Mouse (Mus musculus): ENCODE results near the gene Xylt1.

Gene Xylt1

DNA sequence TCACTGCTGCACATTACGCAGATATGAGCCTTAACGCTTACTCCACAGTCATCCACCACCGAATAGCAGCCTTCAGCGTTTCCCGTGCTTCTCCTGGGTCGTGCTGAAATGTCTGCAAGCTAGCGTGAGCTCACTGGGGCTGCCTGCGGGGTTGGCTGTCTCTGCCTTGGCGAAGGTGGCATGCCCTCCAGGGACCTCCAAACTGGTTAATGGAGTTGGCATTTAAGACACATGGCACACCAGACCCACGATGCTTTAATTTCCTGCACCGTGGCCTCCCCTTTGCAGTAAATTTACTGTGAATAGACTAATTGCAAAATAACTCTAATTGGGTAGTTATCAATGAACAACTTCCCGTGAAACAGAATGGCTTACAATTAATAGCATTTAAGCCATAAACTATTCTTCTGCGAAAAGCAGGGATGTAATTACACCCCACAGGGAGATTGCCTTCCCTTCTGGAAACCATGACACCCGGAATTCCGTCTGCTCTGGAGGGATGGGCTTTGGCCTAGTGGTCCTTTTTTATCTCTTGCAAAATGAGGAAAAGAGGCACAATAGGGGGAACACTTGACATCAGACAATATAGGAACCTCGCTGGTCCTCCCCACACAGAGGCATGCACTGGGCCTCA lies 170.3 kb downstream of the Xylt1 start:
- DNase-seq (ENCODE audit: extremely low spot score, low read depth, low spot score) = no peak

DNA sequence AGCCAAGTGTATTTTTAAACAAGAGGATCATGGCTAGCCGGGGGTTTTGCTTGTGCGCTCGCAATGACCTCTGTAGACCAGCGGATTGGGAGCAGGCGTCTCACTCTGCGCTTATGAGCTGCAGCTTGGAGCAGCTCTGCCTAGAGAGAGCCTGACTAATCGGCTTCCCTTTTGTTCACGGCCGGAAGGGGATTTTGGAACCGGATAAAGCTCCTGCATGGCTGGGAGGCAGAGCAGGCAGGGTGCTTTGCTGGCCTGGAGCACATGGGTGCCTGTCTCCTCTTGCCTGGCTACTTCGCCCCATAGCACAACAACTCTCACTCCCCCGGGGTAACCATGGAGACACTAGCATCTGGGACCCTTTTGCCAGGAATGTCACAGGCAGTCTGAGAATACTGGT lies 172.4 kb downstream of the Xylt1 start:
- DNase-seq (ENCODE audit: extremely low spot score, low read depth, low spot score) = no peak

DNA sequence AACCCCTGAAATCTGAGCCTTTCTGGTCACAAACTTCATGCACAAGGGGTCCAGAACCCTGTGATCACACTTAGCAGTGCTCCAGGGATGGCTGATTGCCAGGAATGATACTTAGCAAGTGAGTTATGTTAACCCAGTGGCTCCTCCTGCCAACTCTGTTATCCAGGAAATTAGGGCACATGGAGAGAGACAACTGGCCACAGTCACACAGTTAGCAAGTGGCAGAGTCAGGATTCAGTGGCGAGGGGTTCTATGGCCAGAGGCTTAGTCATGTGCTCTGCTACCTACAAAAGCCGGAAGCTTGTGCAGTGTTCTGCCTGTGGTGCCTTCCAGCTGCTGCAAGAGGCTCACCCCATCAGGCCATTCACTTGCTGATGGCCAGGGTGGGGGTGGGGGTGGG lies 175.0 kb downstream of the Xylt1 start:
- no peak for DNase-seq (ENCODE audit: extremely low spot score, low read depth, low spot score)

DNA sequence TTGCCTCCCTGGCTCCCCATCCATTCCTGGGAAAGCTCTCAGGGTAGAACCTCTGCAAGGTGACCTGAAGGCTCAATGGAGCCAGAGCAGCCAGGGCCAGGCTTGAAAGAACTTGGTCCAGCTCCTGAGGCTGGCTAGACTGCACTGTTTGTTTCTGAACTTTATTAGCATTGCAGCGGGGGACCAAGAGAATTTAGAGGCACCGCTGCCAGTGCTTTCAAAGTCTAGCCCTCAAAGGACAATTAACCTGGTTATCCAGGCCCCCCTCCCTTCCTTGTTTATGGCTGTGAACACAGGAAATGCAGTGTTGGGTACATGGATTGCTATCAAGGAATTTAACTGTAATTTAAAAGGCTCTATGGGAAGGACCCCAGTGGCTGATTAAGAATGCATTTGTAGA lies 177.4 kb downstream of the Xylt1 start:
- no peak for DNase-seq (ENCODE audit: extremely low spot score, low read depth, low spot score)

DNA sequence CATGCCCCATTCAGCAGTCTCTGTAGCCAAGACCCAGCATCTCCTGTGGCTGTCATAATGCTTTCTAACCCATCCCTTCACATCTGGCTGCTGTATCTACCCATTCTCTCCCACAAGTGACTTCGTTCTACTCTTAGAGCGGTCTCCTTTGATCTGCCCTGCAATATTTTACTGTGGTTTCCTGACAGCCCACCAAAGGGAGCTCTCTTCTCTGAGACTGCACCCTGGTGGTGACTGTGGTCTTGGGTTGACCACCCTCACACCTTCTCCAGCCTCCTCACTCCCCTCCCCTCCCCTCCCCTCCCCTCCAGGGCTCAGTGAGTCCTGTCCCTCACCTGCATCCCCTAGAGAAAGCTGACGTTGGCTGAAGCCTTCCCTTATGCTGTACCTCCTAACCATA lies 178.3 kb downstream of the Xylt1 start:
- DNase-seq (ENCODE audit: extremely low spot score, low read depth, low spot score) = no peak

DNA sequence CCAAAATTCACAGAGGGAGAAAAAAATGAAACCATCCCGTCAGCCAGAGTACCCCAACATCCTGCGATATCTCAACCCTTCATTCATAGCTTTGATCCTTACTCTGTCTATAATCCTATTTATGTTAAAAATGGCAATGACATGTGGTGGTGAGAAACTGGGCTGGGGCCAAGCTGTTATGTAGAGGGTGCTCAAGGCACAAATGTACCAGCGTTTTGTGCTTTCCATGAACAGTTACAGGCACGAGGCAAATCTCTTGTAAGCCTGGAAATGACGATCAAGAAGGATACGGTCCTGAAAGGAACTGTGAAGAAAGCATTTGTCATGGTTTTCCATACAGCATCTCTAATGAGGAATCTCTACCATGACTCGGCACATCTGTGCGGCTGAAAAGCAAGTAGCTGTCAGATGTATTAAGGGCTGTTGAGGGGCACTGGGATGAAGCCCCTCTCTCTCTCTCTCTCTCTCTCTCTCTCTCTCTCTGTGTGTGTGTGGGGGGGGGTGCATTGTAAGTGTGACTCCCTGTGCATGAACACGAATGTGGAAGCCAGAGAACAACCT lies 183.2 kb downstream of the Xylt1 start:
- DNase-seq (ENCODE audit: extremely low spot score, low read depth, low spot score) = no peak

DNA sequence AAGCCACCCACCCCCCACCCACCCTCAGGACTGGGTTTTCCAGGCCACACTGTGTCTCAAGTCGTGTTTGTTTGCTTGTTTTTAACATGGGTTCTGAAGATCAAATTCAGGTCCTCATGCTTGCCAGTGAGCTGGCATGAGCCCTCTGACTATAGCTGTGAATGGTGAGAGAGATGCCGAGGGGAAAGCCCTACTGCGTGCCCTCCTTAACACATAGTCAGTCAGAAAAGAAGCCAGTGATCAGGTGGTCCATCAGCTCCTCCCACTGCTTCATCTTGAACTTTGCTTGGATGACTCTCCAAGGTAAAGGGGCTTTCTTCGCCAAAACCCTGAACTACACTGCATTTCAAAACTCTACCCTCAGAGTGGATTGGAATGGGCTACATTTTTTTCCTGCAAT lies 183.8 kb downstream of the Xylt1 start:
- DNase-seq (ENCODE audit: extremely low spot score, low read depth, low spot score) = no peak

DNA sequence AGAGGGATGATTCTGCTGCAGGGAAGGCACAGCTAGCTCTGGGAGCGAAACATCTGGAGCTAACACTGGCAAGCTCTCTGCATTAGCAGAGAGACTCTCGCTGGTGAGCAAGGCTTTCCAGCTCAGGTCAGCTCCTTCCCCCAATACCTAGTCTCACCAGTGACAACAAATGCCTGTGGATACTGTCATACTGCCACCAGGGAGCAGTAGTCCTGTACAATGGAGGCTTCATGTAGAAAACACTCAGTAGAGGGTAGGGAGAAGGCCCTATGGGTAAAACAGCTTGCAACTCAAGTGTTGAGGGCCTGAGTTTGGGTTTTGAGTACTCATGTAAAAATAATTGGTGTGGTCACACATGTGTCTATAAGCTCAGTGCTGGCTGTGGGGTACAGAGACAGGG lies 185.3 kb downstream of the Xylt1 start:
- DNase-seq (ENCODE audit: extremely low spot score, low read depth, low spot score) = no peak

DNA sequence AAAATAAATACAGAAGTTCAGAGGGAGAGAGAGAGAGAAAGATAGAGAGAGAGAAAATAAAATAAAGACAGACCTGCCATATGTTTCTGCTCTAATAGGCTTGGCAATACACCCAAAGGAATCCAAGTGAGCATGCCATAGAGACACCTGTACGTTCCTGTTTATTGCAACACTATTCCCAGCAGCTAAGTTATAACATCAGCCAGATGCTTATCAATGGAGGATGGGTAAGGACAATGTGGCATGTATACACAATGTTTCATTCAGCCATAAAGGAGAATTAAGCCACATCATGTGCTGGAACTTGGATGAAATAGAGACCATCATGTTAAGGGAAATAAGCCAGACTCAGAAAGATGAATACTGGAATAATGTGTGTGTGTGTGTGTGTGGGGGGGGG lies 186.1 kb downstream of the Xylt1 start:
- DNase-seq (ENCODE audit: extremely low spot score, low read depth, low spot score) = no peak

DNA sequence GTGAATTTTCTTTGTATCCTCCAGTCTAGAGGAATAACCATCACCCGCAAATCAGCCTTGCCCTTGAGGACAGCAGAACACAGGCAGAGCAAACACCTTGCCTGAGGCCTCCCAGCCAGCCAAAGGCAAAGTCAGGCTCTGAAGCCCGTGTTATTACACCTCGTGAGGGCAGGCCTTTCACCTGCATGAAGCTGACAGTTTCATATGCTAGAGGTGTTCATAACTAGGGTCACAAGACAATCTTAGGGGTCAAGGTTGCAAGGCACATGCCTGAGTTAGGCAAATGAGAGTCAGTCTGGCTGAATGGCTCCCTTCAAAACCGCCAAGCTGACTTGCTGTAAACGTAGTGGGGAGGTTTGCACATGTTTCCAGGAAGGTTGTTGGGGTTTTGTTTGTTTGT lies 186.5 kb downstream of the Xylt1 start:
- DNase-seq (ENCODE audit: extremely low spot score, low read depth, low spot score) = no peak

DNA sequence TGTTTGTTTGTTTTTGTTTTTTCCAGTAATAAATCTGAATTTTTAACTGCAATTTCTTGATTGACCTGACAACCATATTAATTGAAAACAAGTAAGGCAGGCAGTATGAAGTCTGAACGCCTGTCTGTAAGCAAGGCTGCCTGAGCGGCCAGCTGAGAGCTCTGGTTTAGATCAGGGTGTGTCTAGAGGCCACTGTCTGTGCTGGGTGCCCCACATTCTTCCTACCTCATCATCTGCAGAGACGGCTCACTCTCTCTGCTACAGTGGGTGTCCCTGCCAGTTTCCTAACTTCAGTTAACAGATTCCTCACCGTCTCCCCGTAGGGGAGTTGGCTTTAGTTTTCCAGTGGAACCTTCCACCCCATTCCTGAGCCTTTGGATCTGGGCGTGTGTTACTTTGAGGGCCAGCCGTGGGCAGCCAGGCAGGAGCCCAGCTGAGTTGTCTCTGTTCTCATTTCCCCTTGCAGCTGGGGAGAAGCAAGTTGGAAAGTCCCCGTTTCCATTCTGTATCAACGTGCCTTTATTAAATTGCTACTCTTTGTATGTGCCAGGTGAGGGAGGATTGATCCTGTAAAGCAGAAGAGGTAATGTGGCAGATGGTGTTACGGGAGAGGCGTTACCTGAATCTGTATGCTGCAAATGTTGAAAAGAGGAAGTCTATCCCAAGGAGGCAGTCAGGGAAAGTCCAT lies 187.0 kb downstream of the Xylt1 start:
- DNase-seq (ENCODE audit: extremely low spot score, low read depth, low spot score) = no peak

DNA sequence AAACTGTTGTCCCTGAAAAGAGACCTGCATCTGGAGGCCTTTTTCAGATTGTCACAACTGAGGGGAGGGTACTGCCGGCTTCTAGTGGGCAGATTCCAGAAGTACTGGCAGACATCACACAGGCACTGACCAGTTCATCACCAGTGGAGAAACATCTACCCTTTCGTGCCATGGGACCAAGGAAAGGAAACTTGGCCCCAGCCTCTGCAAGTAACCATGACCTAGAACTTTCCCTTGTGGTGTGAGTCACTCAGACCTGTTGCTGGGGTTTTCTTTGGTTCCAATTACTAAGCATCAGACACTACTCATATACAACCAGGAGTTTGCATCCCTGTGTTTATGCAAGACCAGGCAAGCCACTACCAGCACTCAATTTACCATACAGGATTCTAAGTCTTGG lies 190.4 kb downstream of the Xylt1 start:
- DNase-seq (ENCODE audit: extremely low spot score, low read depth, low spot score) = no peak

DNA sequence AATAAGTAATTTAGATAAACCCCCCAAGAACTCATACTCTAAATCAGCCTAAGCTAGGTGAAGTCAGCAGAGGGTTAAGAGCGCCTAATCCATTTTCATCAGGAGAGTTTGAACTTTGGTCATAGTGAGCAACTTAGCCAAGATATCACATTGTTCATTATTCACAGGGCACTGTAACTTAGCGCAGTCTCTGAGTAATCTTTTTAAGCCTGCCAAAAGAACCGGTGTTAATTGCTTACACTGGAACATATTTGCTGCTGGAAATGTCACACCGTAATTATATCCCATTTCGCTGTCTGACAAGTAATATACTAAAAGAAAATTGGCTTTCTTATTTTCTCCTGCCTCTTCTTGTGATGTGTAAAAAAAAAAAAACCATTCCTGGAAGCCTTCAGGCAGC lies 190.9 kb downstream of the Xylt1 start:
- DNase-seq (ENCODE audit: extremely low spot score, low read depth, low spot score) = no peak

DNA sequence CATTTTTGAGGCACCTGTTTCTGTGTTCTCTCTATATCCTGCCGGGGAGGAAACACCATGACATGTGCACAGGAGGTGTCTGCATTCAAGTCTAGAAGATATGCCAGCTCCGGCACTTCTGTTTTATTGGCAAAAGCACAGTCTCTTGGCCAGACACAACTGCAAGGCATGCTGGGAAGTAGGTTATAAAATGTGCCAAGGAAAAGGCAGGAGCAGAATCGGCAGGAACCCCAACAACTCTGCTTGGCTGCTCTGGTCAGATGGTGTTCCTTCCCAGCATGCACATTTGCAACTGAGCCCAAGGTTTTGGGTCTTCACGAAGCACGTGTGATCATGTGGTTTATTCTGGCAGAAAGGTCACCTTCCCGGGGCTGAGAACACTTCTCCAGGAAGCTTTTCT lies 192.4 kb downstream of the Xylt1 start:
- no peak for DNase-seq (ENCODE audit: extremely low spot score, low read depth, low spot score)

DNA sequence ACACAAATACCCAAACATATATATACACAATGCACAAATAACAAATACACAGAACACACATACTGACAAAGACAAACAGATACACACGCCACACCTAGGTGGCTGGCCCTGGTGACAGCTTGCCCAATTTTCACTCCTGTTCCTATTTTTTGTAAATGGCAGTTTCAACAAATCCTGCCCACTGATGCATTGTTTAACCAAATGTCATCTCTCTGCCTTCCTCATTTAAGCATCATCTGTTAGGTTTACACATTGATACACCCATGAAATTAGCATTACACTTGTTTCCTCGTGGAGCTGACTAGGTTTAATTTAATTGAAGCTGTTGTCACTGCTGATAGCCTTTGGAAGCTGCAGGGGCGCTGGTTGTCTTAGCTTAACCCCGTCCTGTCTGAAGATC lies 194.6 kb downstream of the Xylt1 start:
- DNase-seq (ENCODE audit: extremely low spot score, low read depth, low spot score) = no peak

DNA sequence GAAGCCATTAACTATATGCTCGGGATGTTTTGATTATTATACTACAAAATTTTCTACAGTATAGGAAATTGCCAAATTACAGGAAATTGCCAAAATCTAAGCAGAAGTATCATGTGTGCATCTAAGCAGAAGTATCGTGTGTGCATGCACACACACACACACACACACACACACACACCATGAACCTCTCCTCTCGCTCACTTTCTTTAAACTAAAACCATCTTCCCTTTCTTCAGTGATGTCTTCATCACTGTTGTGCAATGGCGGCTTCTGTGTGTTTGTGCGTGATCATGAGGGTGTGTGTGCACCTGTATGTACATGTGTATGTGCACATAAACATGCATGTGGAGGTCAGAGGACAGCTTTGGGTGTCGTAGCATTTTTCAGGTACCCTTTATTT lies 196.3 kb downstream of the Xylt1 start:
- DNase-seq (ENCODE audit: extremely low spot score, low read depth, low spot score) = no peak

DNA sequence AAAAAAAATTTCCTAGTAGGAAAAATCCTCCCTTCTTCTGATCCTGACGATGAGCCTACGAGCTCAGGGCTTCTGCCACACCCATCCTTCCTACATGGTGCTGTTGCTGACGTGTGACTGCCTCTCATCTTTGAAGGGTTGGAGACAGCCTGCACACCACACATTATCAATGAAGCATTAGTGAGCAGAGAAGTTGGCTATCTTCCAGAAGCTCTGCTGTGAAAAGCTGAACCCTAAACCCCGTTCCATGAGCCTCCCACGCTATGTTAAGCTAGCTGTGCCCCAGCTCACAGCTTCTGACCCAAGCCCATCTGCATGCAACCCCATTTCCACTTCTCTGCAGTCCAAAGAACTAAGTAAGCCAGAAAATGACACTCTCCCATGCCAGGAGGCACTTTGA lies 204.4 kb downstream of the Xylt1 start:
- no peak for DNase-seq (ENCODE audit: extremely low spot score, low read depth, low spot score)

DNA sequence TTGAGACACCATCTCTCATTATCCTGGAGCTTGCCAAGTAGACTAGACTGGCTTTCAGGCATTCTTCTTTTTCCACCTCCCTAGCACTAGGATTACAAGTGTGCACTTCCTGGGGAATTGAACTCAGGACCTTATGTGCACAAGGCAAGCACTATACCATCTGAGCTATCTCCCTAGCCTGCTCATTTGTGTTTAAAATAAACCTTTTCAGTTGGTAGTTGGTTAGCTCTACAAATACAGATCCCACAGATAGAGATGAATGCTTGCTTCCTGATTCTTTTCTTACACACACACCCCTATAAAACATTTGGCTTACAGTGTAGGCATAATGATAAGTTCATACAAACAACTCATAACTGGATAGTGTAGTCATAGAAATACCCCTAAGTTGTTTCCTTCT lies 206.0 kb downstream of the Xylt1 start:
- no peak for DNase-seq (ENCODE audit: extremely low spot score, low read depth, low spot score)

DNA sequence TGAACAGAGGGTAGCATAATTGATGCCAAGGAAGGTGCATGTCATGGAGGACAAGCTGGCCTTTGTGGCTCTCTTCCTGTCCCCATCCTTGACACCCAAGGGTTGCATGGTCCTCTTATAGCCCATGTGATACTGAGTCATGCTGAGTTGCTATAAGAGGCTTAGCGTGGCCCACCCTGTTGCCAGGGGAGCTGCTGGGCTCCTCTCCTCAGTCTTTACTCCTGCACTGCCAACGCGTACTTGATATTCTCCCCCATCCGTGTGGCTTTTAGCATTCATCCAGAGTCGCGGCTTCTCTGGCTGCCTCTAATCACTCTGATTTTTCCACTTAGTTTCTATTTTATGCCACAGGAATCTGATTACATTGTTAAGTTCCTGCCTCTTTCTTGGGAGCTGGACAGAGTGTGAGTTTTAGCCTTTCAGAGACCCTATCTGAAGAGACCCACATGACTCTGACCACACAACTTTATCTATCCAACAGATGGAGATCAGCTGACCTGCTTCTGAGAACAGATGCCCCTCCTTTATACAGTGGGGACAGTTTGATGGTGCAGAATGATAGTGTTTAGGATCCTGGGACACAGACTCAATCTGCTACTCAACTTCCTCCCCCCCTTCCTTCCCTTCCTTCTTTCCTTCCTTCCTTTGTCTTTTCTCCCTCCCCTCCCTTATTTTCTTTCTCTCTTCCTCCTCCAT lies 206.6 kb downstream of the Xylt1 start:
- no peak for DNase-seq (ENCODE audit: extremely low spot score, low read depth, low spot score)

DNA sequence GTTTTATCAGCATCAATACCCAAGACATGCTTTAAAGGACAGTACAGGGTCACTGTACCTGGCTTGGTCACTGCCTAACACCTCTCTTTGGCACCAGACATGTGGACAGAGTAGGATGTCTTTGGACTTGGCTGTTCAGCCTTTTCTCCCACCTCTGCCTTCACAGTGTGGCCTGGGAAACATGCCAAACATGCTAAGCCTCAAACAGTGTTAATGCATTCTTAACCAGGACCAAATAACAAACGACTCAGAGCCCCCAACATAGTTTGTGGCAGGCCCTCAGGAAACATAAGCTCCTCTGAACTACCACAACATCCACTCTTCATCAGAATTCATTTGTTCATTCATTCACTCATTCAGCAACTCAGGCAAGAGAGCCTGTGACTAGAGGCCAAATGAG lies 207.6 kb downstream of the Xylt1 start:
- DNase-seq (ENCODE audit: extremely low spot score, low read depth, low spot score) = no peak

DNA sequence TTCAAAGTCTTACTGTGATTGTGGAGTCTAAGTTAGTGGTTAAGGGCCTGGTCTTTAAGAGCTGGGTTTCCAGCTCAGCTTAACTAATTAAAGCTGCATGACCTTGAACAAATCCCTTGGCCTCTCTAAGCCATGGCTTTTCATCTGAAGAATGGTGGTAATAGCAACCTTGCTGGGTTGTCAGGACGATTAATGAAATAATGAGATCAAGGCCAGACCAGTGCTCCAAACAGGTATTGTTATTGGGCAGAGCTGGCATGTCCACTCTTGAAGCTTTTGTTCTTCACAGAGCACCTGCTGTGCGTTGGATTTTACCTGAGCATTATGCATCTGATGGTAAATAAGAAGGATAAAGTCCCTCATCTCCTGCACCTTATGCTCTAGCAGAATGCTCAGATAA lies 208.6 kb downstream of the Xylt1 start:
- DNase-seq (ENCODE audit: extremely low spot score, low read depth, low spot score) = no peak

DNA sequence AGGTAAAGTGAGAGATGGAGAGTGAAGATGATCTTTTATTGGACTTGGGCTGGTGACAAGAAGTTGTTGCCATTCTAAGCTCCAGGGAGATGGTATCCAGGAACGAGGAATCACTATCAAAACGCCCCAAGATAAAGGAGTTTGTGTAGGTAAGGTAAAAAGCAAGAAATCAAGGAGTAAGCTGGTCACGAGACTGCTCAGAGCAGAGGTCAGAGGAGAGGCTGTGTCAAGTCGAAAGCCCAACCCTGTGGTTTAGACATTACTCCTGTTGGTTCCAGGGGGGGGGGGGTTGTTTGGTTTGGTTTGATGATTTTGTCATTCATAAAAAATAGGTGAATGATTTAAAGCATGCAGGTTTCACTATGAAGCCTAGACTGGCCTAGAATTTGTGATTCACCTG lies 209.0 kb downstream of the Xylt1 start:
- no peak for DNase-seq (ENCODE audit: extremely low spot score, low read depth, low spot score)

All from hindlimb bud, embryonic 11.5 days (tissue).